Mouse (Mus musculus) forebrain, embryonic 14.5 days (tissue): ENCODE measurements around the gene Gcc2. TPM values are rescaled to one million over a fixed set of nuclear protein-coding genes. Genes with fewer than 3 reads are reported as not detected.

ENCODE experiments used
- ATAC-seq: fragments of 200-750 bp; cut with Nextera tagmentation; 2 replicates; pipeline ENCODE4 v1.8.0; 2017; ENCODE audit warnings: mild to moderate bottlenecking, moderate library complexity
- DNase-seq: peaks from one replicate; pipeline ENCODE4 v3.0.0-alpha.2; 2015; ENCODE audit warnings: low spot score
- H3K27ac ChIP-seq: fragments of 300-500 bp; sonication (generic); 2 replicates; pipeline ENCODE4 v1.5.1; 2014; ENCODE audit warnings: low read depth, mild to moderate bottlenecking, control low read depth, low read length, moderate library complexity
- H3K27me3 ChIP-seq: fragments of 300-500 bp; sonication (generic); replicated peaks from 2 replicates; pipeline ENCODE4 v1.6.1; 2014; ENCODE audit warnings: low read length, control low read depth, mixed read lengths; ENCODE audit not compliant: control insufficient read depth, insufficient read depth
- H3K36me3 ChIP-seq: fragments of 300-500 bp; sonication (generic); 2 replicates; pipeline ENCODE4 v1.6.1; 2014; ENCODE audit warnings: low read length, control low read depth; ENCODE audit not compliant: control insufficient read depth, insufficient read depth
- H3K4me1 ChIP-seq: fragments of 300-500 bp; sonication (generic); 2 replicates; pipeline ENCODE4 v1.6.1; 2014; ENCODE audit warnings: antibody characterized with exemption, low read length, control low read depth; ENCODE audit not compliant: control insufficient read depth, insufficient read depth
- H3K4me2 ChIP-seq: fragments of 300-500 bp; sonication (generic); 2 replicates; pipeline ENCODE4 v1.6.1; 2014; ENCODE audit warnings: mild to moderate bottlenecking, control low read depth, low read length
- H3K4me3 ChIP-seq: fragments of 300-500 bp; sonication (generic); 2 replicates; pipeline ENCODE4 v1.5.1; 2014; ENCODE audit warnings: low read depth, low read length, control low read depth
- H3K9ac ChIP-seq: fragments of 300-500 bp; sonication (generic); 2 replicates; pipeline ENCODE4 v1.6.1; 2014; ENCODE audit warnings: mild to moderate bottlenecking, low read length, control low read depth, moderate library complexity
- H3K9me3 ChIP-seq: fragments of 300-500 bp; sonication (generic); replicated peaks from 2 replicates; pipeline ENCODE4 v1.6.1; 2016; ENCODE audit warnings: low read length, control low read depth, mixed read lengths; ENCODE audit not compliant: control insufficient read depth
- WGBS: fragments of 180-500 bp; shearing (Covaris S2); extraction: QIAGEN DNeasy Blood & Tissue Kit; methylation state at CpG from one replicate; pipeline ENCODE4 v1.1.7; 2014; 5-methylcytosine and 5-hydroxymethylcytosine counted together
- polyA plus RNA-seq: library from polyadenylated mRNA; unstranded; fragments of >200 nt; fragmentation: Nextera tagmentation; extraction: Ambion mirVana; gene quantifications from 2 replicates; pipeline ENCODE4 v1.2.1, GENCODE M21; 2014

Gcc2 gene
- polyA plus RNA-seq, 1 experiment from 2014 or later = 56.8 TPM

DNA sequence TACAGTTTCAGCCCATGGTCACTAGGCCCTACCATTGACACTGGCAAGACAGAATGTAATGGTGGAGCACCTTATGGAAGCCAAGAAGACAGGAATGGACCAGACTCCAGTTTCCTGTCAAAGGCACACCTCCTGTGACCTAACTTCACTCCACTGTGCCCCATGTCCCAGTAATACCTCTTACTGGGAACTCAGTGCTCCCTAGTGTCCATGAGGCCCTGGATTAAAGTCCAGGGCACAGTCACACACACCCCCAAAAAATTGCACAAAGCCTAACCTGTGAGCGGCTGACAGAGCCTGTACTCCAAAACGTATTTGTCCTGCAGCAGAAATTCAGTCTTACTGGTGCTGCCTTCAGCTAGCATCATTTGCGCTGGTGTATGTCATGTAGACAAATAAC, 40.3 kb downstream of the Gcc2 start:
- H3K36me3 ChIP-seq = peaks cover 89% of the 10 kb centered on the region
- H3K9me3 ChIP-seq = no peaks in the 10 kb centered on the region
- H3K27ac ChIP-seq = no peak overlapping the region
- no peaks in the 10 kb centered on the region for H3K27me3 ChIP-seq
- H3K4me2 ChIP-seq = no peak overlapping the region
- no peak overlapping the region for H3K9ac ChIP-seq
- 96% methylated on average over 3 of the region's 3 CpGs for WGBS
- H3K4me3 ChIP-seq = no peak overlapping the region
- no peak for ATAC-seq
- H3K4me1 ChIP-seq = no peaks in the 10 kb centered on the region
- DNase-seq = no peak

DNA sequence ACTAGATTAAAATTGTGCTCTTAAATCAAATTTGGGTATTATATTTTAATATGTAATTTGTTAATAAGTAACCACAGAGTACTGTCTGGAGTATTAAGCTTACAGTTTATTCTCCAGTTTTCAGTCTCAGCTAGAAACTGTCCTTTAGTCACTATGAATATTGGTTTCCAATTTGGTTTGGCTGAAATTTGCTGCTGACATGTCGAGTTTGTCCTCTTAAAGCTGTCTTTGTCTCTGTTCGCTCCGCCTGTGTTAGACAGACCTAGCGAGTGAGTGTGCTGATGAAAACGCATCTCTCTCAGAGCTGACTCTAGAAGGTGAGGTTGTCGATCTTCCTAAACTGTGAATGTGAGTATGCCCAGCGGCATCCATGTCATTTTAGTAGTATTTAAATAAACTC, 49.7 kb downstream of the Gcc2 start:
- Histone ChIP-seq H3K9me3 (no peaks in the 10 kb centered on the region), H3K9ac (no peak overlapping the region), H3K4me3 (no peak overlapping the region), H3K4me2 (no peak overlapping the region), H3K27ac (no peak overlapping the region), H3K27me3 (no peaks in the 10 kb centered on the region), H3K36me3 (peaks cover 46% of the 10 kb centered on the region), H3K4me1 (no peaks in the 10 kb centered on the region)
- WGBS = 92% methylated on average over 7 of the region's 7 CpGs
- no peak for ATAC-seq
- no peak for DNase-seq

DNA sequence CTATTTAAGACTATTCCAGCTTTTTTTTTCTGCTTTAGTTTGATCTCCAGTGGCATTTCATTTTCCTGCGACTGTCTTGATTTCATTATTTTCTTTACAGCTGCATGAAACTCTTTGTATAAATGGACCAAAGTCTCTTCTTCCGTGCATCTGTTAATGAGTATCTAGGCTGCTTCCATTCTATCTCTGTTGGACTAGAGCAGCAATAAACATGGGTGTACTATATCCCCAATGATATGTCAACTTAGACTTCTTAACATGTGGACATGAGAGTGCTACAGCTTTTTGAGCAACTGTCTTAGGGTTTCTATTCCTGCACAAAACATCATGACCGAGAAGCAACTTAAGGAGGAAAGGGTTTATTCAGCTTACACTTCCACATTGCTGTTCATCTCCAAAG, 51.6 kb downstream of the Gcc2 start:
- no peak for DNase-seq
- WGBS = 91% methylated on average over 3 of the region's 3 CpGs
- peaks cover 39% of the 10 kb centered on the region for H3K36me3 ChIP-seq

DNA sequence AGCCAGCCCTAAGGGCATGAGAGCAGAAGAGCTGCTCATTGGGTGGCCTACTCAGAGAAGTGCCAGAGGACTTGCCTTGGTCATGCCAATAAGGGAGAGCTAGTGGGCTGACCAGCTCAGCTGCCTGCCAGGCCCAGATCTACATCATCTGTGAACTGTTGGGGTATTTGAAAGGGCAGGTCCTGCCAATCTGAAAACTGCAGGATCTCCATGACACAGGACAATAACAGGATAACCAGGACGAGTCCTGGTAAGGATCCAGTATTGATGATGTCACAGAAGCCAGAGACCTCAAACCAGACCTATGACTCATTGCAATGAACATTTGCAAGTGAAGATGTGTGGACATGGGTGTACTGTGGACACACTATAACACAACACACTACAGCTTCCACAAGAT, 55.5 kb downstream of the Gcc2 start:
- Histone ChIP-seq H3K9ac (no peak overlapping the region), H3K27ac (no peak overlapping the region), H3K4me3 (no peak overlapping the region), H3K36me3 (peaks cover 28% of the 10 kb centered on the region), H3K4me2 (no peak overlapping the region), H3K9me3 (no peaks in the 10 kb centered on the region), H3K4me1 (no peaks in the 10 kb centered on the region), H3K27me3 (no peaks in the 10 kb centered on the region)
- no peak for DNase-seq
- 83% methylated on average over 1 of the region's 1 CpGs for WGBS
- no peak for ATAC-seq

More for the DNA sequence above, 51.6 kb downstream of the Gcc2 start:
- H3K27ac ChIP-seq = no peak overlapping the region
- H3K27me3 ChIP-seq = no peaks in the 10 kb centered on the region
- H3K4me3 ChIP-seq = no peak overlapping the region
- H3K9ac ChIP-seq = no peak overlapping the region
- H3K4me2 ChIP-seq = no peak overlapping the region
- H3K4me1 ChIP-seq = no peaks in the 10 kb centered on the region
- no peaks in the 10 kb centered on the region for H3K9me3 ChIP-seq
- ATAC-seq = no peak

DNA sequence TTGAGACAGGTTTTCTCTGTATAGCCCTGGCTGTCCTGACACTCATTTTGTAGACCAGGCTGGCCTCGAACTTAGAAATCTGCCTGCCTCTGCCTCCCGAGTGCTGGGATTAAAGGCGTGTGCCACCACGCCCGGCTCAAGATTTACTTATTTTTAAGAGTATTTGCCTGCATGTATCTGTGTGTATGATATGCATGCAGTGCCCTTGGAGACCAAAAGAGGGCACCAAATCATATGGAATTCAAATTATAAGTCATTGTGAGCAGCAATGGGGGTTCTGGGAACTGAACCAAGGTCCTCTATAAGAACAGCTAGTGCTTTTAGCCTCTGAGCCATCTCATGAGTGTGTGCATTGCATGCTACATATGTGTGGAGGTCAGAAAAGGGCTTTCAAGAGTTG, 57.6 kb downstream of the Gcc2 start:
- no peak overlapping the region for H3K9ac ChIP-seq
- H3K27ac ChIP-seq = no peak overlapping the region
- peaks cover 20% of the 10 kb centered on the region for H3K36me3 ChIP-seq
- H3K4me2 ChIP-seq = no peak overlapping the region
- no peak overlapping the region for H3K4me3 ChIP-seq
- no peaks in the 10 kb centered on the region for H3K27me3 ChIP-seq
- no peak for DNase-seq
- no peaks in the 10 kb centered on the region for H3K9me3 ChIP-seq
- no peak for ATAC-seq
- no peaks in the 10 kb centered on the region for H3K4me1 ChIP-seq
- over 99% methylated on average over 5 of the region's 5 CpGs for WGBS

DNA sequence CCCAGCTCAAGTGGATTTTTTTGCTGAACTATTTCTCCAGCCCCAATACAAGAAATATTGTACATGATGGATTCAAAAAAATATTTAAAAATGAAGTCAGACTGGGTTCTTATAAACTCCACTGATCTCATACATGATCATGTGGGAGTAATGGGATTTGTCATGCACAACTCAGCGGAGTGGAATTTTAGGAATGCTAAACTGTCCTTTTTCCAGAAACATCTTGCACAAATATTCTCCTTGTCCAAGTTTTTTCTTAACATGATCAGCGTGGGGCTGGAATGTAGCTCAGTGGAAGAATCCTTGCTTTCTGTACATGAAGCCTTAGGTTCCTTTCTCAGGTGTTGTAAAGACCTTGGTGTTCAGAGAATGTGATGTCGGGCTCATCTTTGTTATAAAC, 65.6 kb downstream of the Gcc2 start:
- DNase-seq (no peak), ATAC-seq (no peak)
- no peak overlapping the region for H3K4me2 ChIP-seq
- no peaks in the 10 kb centered on the region for H3K27me3 ChIP-seq
- H3K9me3 ChIP-seq = no peaks in the 10 kb centered on the region
- WGBS = 98% methylated on average over 3 of the region's 3 CpGs
- peaks cover 11% of the 10 kb centered on the region for H3K4me1 ChIP-seq
- H3K36me3 ChIP-seq = no peaks in the 10 kb centered on the region
- no peak overlapping the region for H3K9ac ChIP-seq
- no peak overlapping the region for H3K27ac ChIP-seq
- H3K4me3 ChIP-seq = no peak overlapping the region

DNA sequence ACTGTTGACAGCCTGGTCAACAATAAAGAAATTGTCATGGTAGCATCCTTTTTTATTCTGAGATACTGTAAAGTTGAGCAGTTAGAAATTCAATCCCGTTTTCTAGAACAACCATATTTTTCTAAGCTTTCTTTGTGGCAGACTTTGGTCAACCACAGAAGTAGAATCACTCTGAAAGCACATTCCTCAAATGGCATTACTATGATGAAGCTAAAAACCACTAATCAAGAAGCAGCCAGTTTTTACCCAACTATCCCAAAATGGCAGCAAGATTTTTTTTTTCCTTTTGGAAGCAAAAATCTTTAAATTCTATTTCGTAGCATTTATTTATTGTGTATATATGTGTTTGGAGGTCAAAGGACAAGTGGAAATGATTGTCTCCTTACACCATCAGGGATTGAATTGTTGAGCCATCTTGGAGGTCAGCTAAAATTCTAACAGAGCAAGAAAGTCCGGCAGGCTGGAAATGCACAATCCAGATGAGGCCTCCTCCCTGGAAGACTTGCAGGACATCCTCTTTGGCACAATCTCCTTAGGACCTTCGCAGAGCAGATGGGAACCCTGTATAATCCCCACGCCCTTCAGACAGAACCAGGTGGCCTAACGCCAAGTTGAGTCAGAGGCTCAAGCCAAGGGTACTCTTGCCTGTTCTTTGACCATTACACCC, 67.2 kb downstream of the Gcc2 start:
- DNase-seq = no peak
- H3K4me3 ChIP-seq = peak overlapping the region; percentile 90
- no peaks in the 10 kb centered on the region for H3K9me3 ChIP-seq
- no peaks in the 10 kb centered on the region for H3K27me3 ChIP-seq
- ATAC-seq = no peak
- peak overlapping the region; percentile 61 for H3K4me2 ChIP-seq
- H3K4me1 ChIP-seq = peaks cover 11% of the 10 kb centered on the region
- WGBS = 34% methylated on average over 6 of the region's 6 CpGs
- H3K27ac ChIP-seq = peak overlapping the region; percentile 34; the same call in 1 of the 2 replicates
- peak overlapping the region; percentile 38; the same call in 1 of the 2 replicates for H3K9ac ChIP-seq
- no peaks in the 10 kb centered on the region for H3K36me3 ChIP-seq

DNA sequence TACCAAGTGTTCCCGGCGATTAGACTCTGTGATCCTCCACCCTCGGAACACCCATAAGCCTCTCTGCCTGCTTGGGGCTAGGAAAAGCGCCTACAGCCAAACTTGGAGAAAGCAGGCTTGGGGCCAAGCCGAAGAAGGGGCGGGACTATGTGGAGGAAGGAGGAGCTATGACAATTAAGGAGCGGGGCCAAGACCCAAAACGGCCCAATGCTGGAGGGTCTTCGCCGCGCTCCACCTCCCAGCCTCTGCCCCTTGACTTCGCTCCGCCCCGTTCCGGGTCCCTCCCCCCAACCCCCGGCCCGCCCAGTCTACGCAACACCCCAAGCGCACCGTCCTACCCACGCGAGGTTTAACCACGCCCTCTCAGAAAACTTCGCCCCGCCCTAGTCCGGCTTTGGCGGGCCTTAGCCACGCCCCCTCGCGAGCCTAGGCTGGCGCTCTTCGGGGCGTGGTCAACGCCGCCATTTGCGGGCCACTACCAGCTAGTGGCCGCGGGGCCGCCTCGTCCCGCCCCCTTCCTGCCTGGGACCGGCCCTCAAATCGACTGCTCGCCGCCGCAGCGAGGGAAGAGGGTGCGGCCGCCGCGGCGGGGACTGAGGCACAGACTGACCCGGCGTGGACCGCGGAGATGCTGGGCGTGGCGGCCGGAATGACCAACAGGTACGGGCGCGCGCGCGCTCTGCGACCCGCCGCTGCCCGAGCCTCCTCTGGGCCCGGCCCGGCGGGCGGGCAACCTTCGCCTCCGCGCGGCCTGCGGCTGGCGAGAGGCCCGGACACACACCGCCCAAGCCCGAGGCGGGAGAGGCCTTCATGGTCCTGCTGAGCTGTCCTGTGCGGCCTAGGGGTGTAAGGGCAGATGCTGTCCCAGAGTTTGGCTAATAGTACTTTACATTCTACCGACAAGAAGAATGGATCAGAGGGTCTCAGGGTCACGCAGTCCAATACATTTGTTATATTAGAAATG, 68.0 kb downstream of the Gcc2 start, which contains the start of gene Lims1:
Gene Lims1, plus strand, starts transcription at position 439 of the 964 bp plus-strand sequence.
- peaks cover 11% of the 10 kb centered on the region for H3K4me1 ChIP-seq
- 1% methylated on average over 69 of the region's 86 CpGs for WGBS
- ATAC-seq = peak; percentile 97

DNA sequence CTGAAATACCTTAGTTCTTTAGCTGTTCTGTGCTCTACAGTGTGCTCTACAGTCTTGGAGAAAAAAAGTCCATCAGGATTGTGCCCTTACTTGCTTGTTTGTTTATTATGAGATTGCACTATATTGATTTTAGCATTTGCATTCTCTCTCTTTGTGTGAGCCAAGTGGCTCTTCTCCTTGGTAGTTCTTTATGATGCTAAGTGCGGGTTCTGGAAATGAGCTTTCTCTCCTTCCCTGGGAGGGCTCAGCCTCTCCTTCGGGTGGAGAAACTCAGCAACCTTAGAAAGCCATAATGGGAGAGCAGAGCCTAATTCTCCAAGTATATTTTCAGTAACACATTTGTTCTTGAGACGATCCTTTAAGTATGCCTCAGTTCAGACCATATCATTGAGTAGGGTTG, 71.0 kb downstream of the Gcc2 start:
- H3K27me3 ChIP-seq = no peaks in the 10 kb centered on the region
- H3K4me2 ChIP-seq = no peak overlapping the region
- H3K9me3 ChIP-seq = no peaks in the 10 kb centered on the region
- no peak overlapping the region for H3K9ac ChIP-seq
- no peaks in the 10 kb centered on the region for H3K36me3 ChIP-seq
- H3K27ac ChIP-seq = no peak overlapping the region
- WGBS = 41% methylated on average over 3 of the region's 3 CpGs
- no peak for DNase-seq
- no peak for ATAC-seq
- H3K4me1 ChIP-seq = peaks cover 11% of the 10 kb centered on the region
- H3K4me3 ChIP-seq = no peak overlapping the region

More for the DNA sequence above, 68.0 kb downstream of the Gcc2 start, which contains the start of gene Lims1:
- H3K9ac ChIP-seq = peak within 1 kb of the TSS; percentile 86
- peak within 1 kb of the TSS; percentile 61 for H3K4me2 ChIP-seq
- no peaks in the 10 kb centered on the region for H3K27me3 ChIP-seq
- DNase-seq = peak; percentile 98
- peak within 1 kb of the TSS; percentile 90 for H3K4me3 ChIP-seq
- H3K27ac ChIP-seq = peak within 1 kb of the TSS; percentile 72
- H3K9me3 ChIP-seq = no peaks in the 10 kb centered on the region
- no peaks in the 10 kb centered on the region for H3K36me3 ChIP-seq
